Mouse (Mus musculus) liver, adult (tissue): ENCODE data around the gene Jph3.

Experiments used
- GATA4 ChIP-seq: IDR thresholded peaks from 2 replicates; pipeline ENCODE4 v1.6.1; 2014; ENCODE audit warnings: mild to moderate bottlenecking, low read length; ENCODE audit not compliant: insufficient replicate concordance

Jph3 gene

DNA sequence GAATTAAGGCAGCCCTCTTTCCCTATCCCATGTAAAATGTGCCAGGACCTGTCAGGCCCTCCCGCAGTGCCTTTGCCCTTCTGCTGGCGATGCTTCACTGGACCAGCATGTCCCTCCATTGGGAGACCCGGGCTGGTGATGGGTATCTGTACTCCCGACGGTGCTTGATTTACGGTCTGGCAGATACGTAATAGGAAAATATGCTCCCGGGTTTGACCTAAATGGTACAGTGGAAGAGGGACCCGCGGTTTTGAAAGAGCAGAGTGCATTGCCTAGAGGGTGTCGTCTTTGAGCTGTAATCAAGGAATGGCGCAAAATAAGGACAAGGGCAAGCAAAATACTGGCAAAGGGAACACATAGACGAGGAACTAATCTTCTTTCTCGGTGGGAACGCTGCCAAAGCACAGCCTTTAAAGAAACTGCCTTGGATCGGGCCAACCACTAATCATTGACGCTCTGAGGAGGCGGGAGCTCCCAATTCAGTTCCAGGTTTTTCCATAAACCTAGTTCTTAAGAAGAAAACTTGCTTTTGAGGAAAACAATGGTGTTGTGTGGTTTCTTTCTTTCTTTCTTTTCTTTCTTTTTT lies 100.4 kb downstream of the Jph3 start:
- no peak for TF ChIP-seq GATA4

DNA sequence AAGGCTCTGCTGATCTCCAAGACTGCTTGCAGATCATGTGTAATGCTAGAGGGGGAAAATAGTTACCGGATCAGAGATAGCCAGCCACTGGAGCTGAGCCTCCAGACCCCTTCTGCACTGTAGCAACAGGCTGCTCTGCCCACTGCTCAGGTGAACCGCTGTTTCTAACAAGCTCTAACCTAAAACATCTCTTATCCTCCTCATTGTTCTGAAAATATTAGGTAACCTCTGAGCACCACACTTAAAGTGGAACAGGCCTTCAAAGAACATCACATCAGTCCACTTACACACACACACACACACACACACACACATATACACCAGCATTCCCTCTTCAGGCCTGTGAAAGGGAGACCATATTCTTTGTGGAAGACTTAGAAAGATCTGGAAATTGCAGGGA lies 102.6 kb downstream of the Jph3 start:
- no peak for TF ChIP-seq GATA4

DNA sequence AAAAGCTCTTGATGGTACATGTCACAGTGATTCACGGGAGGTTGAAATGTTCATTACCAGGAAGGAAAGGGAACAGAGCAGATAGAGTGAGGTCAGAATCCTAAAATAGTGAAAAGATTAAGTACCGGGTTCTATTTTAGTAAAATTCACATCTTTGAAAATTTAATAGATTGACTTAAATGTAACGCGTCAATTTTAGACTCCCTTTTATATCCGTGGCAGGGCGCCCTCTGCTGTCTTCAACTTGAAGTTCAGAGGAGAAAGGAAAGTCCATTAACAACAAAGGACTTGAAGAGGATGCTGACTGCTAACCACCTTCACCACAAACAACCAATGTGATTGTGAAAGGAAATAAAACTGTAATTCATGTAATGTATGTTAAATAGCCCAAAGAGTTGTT lies 103.1 kb downstream of the Jph3 start:
- no peak for TF ChIP-seq GATA4

DNA sequence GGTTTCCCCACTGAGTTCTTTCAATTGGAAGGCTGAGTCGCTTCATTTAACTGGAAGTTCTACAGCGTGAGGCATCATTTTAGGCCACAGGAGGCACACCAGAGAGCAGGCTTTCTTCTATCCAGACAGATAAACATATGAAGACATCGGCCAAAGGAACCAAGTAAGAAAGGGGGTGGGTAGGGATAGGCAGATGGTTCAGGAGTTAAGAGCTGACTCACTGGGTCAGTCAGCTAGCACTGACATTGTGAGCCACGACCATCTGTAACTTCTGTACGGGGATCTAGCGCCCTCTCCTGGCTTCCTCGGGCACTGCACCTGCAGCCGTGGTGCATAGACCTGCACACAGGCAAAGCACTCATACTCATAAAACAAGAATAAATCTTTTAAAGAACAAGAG lies 111.8 kb downstream of the Jph3 start:
- TF ChIP-seq GATA4, result no peak

DNA sequence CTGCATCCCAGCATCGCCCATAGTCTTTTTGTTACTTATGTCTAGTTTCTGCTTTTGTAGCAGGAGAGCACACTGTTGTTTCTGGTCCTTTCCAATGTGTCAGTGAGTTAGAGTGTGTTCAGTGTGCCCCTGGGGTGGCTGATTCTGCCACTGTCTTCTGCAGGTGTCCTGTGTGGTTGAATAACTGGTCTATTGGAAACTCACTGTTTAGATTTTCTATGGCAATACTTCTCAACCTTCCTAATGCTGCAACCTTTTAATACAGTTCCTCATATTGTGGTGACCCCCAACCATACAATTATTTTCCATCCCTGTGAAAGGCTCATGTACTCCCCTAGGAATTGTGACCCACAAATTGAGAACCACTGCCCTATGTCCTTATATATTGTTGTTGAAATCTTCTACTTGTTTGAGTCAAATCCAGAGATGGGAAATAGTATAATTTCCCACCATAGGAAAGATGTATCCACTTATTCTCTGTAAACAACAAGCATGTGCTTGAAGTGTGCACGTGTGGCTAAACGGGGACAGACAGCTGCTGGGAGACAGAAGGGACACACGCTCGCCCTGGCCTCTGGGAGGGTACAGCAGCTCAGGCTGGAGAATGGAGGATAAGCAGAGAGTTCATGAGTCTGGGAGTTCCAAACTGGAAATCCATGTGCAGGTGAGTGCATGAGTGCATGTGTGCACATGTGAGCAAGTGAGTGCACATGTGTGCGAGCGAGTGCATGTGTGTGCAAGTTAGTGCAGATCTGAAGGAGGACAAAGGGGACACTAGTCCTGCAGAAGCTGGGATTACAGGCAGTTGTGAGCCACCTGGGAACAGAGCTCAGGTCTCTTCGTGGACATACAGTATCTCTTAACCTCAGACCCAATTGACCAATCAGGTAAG lies 112.9 kb downstream of the Jph3 start:
- no peak for TF ChIP-seq GATA4

DNA sequence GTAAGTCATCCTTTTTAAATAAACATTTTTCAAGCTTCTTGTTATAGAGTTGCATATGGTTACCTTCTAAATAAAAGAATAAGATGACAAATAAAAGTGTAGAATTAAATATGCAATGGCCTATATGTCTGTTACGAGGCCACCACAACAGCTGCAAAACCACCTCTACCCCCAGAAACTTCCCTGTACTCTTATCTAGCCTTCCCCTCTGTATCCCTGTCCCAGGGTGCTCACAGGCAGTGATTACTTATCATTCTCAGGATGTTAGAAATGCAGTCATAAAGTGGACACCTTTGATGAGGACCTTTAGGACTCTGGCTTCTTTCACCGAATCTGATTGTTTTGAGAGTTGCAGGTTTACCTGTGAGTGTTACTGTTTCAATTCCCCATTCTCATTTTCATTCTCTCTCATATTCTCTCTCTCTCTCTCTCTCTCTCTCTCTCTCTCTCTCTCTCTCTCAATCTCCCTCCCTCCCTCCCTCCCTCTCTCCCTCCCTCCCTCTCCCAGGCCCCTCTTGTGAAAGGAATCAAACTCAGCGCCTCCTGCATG lies 113.8 kb downstream of the Jph3 start:
- no peak for TF ChIP-seq GATA4
